Mouse (Mus musculus) liver, embryonic 16.5 days (tissue): ENCODE measurements around the gene Zfp120. TPM values are rescaled to one million over a fixed set of nuclear protein-coding genes. Genes with fewer than 3 reads are reported as not detected.
"Not testable (repeated sequence)": the region's sequence is repeated elsewhere in the genome, so short reads cannot be mapped to it uniquely, and the experiment has no call there.

Experiments used
- ATAC-seq: fragments of 200-750 bp; cut with Nextera tagmentation; 2 replicates; pipeline ENCODE4 v1.8.0; 2017; ENCODE audit warnings: low read depth, mild to moderate bottlenecking, moderate number of reproducible peaks, moderate library complexity
- H3K27ac ChIP-seq: fragments of 300-500 bp; sonication (generic); 2 replicates; pipeline ENCODE4 v1.5.1; 2014; ENCODE audit warnings: mild to moderate bottlenecking, low read length
- H3K27me3 ChIP-seq: fragments of 300-500 bp; sonication (generic); 2 replicates; pipeline ENCODE4 v1.6.1; 2014; ENCODE audit warnings: low read depth, low read length, mixed read lengths; ENCODE audit not compliant: control insufficient read depth, insufficient read depth
- H3K36me3 ChIP-seq: fragments of 300-500 bp; sonication (generic); 2 replicates; pipeline ENCODE4 v1.6.1; 2014; ENCODE audit warnings: mild to moderate bottlenecking; ENCODE audit not compliant: control insufficient read depth, insufficient read depth
- H3K4me1 ChIP-seq: fragments of 300-500 bp; sonication (generic); 2 replicates; pipeline ENCODE4 v1.6.1; 2014; ENCODE audit warnings: low read depth, low read length, mixed read lengths; ENCODE audit not compliant: control insufficient read depth
- H3K4me2 ChIP-seq: fragments of 300-500 bp; sonication (generic); 2 replicates; pipeline ENCODE4 v1.6.1; 2014; ENCODE audit warnings: low read depth, low read length, mixed read lengths
- H3K4me3 ChIP-seq: fragments of 300-500 bp; sonication (generic); 2 replicates; pipeline ENCODE4 v1.5.1; 2014; ENCODE audit warnings: low read depth, mild to moderate bottlenecking, low read length
- H3K9ac ChIP-seq: fragments of 300-500 bp; sonication (generic); 2 replicates; pipeline ENCODE4 v1.6.1; 2014; ENCODE audit warnings: low read depth, low read length
- H3K9me3 ChIP-seq: fragments of 300-500 bp; sonication (generic); replicated peaks from 2 replicates; pipeline ENCODE4 v1.6.1; 2016; ENCODE audit warnings: low read length; ENCODE audit not compliant: control insufficient read depth
- WGBS: fragments of 180-500 bp; shearing (Covaris S2); extraction: QIAGEN DNeasy Blood & Tissue Kit; methylation state at CpG from one replicate; pipeline ENCODE4 v1.1.7; 2014; ENCODE audit not compliant: insufficient replicate concordance; 5-methylcytosine and 5-hydroxymethylcytosine counted together
- polyA plus RNA-seq: library from polyadenylated mRNA; unstranded; fragments of >200 nt; fragmentation: Nextera tagmentation; extraction: Ambion mirVana; gene quantifications from 2 replicates; pipeline ENCODE4 v1.2.1, GENCODE M21; 2015

Gene Zfp120
- polyA plus RNA-seq, result 3.2 and 3.4 TPM in 2 replicates

DNA sequence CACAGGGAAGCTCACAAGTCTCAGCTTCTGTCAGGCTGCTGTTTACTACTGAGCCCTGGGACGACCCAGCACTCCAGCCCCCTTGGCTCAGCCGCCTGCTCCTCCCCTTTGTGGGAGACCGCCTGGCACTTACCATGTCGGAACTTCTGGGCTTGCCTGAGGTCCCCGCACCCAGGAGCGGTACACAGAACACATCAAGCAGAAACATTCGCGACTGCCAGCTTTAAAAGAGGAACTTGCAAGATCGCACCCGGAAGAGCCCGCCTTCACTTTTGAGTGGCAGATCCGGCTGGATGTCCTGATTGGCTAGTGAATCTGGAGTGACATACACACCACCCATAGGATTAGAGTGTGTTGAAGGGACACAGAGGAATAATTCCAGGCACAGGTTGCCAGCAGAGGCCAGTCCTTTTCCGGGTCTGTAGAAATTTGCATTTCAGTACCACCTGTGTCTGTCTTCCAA lies at the start of gene Zfp120:
TSS of gene Zfp120 (minus strand) at position 274 of the 463 bp plus-strand sequence.
- Histone ChIP-seq H3K9me3 (no peaks in the 10 kb centered on the region), H3K4me1 (no peaks in the 10 kb centered on the region; the same call in 1 of the 2 replicates), H3K9ac (peak within 1 kb of the TSS; percentile 78), H3K4me2 (peak within 1 kb of the TSS; percentile 58), H3K36me3 (no peaks in the 10 kb centered on the region), H3K4me3 (peak within 1 kb of the TSS; percentile 76), H3K27ac (peak within 1 kb of the TSS; percentile 54; the same call in 1 of the 2 replicates), H3K27me3 (no peaks in the 10 kb centered on the region)
- ATAC-seq, result peak; percentile 97
- under 1% methylated on average over 13 of the region's 13 CpGs for WGBS

- not testable (repeated sequence) for H3K4me1 ChIP-seq, H3K4me2 ChIP-seq, H3K27me3 ChIP-seq, ATAC-seq, H3K9me3 ChIP-seq, H3K27ac ChIP-seq, H3K36me3 ChIP-seq, H3K9ac ChIP-seq, H3K4me3 ChIP-seq
- 58% methylated on average over 7 of the region's 7 CpGs for WGBS
These were observed 45.1 kb upstream of the Zfp120 start, which contains the start of gene Gm14139 for GRCm38 (mm10) chr2:150181570-150181999. Gene Gm14139 (plus strand): TSS chr2:150181755.

GRCm38 (mm10) chr2:150181046-150181445 lies 44.5 kb upstream of the Zfp120 start:
- H3K27ac ChIP-seq, H3K36me3 ChIP-seq, H3K4me2 ChIP-seq, H3K9ac ChIP-seq, H3K27me3 ChIP-seq, H3K4me1 ChIP-seq, ATAC-seq, H3K4me3 ChIP-seq, H3K9me3 ChIP-seq: not testable (repeated sequence)

DNA sequence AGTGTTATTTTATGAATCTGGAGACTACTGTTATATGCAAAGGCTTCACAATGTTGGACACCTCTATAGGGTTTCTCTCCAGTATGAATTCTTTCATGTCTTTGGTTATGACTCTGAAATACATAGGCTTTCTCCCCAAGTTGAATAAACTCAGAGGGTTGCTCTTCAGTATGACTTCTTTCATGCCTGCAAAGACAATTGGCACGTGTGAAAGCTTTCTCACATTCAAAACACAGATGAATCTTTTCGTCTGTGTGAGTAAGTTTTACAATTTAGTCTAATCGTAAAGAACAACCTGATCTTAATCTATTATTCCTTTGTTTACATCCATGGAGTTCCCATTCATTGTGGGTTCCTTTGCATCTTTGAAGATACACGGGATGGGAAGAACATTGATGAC lies 43.1 kb upstream of the Zfp120 start, which contains the start of gene Gm10770:
TSS of gene Gm10770 (minus strand) at position 101 of the 400 bp plus-strand sequence.
- not testable (repeated sequence) for H3K4me1 ChIP-seq, H3K36me3 ChIP-seq, H3K27me3 ChIP-seq, H3K9me3 ChIP-seq, H3K4me2 ChIP-seq, ATAC-seq, H3K9ac ChIP-seq, H3K27ac ChIP-seq, H3K4me3 ChIP-seq
- WGBS, result 54% methylated on average over 4 of the region's 4 CpGs

GRCm38 (mm10) chr2:150173833-150174232 lies 37.3 kb upstream of the Zfp120 start:
- H3K9me3 ChIP-seq, result no peaks in the 10 kb centered on the region
- H3K4me3 ChIP-seq, result no peak overlapping the region
- H3K36me3 ChIP-seq, result no peaks in the 10 kb centered on the region
- H3K27me3 ChIP-seq, result no peaks in the 10 kb centered on the region
- no peak overlapping the region for H3K4me2 ChIP-seq
- no peak overlapping the region for H3K27ac ChIP-seq
- no peak overlapping the region for H3K9ac ChIP-seq
- ATAC-seq, result no peak
- no peaks in the 10 kb centered on the region for H3K4me1 ChIP-seq

DNA sequence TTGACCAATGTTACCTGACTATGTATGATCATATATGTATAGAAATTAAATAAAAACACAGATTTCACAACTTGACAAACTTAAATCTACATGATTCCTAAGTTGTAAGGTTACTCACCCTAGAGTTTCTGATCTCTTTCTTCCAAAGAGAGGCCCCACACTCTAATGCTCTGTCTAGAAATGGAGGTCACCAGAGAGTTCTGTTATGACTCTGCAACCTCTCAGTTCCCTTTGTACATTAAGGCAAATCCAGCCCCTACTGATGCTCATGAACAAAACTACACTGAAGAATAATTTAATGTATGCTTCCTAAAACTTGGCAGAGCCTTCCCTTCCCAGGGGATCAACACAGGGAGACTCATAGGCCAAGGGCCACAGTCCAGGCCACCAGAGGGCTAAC lies 30.2 kb upstream of the Zfp120 start:
- no peak overlapping the region for H3K4me3 ChIP-seq
- no peaks in the 10 kb centered on the region for H3K4me1 ChIP-seq
- no peaks in the 10 kb centered on the region for H3K36me3 ChIP-seq
- H3K27me3 ChIP-seq, result no peaks in the 10 kb centered on the region
- ATAC-seq, result no peak
- H3K27ac ChIP-seq, result no peak overlapping the region
- no peaks in the 10 kb centered on the region for H3K9me3 ChIP-seq
- H3K9ac ChIP-seq, result no peak overlapping the region
- no peak overlapping the region for H3K4me2 ChIP-seq

- no peak overlapping the region for H3K4me3 ChIP-seq
- WGBS, result 57% methylated on average over 2 of the region's 2 CpGs
- no peaks in the 10 kb centered on the region; the same call in 1 of the 2 replicates for H3K4me1 ChIP-seq
- no peaks in the 10 kb centered on the region for H3K9me3 ChIP-seq
- H3K4me2 ChIP-seq, result no peak overlapping the region
- H3K9ac ChIP-seq, result no peak overlapping the region
- ATAC-seq, result no peak
- H3K27me3 ChIP-seq, result no peaks in the 10 kb centered on the region
- no peak overlapping the region for H3K27ac ChIP-seq
- H3K36me3 ChIP-seq, result 0 out of 2 replicates have a peak, but pooled peaks cover 2% of the 10 kb centered on the region
These were observed 3.7 kb downstream of the Zfp120 start for GRCm38 (mm10) chr2:150132773-150133172.

- not testable (repeated sequence) for H3K27me3 ChIP-seq, H3K4me3 ChIP-seq, H3K4me1 ChIP-seq, H3K36me3 ChIP-seq, H3K4me2 ChIP-seq, H3K9ac ChIP-seq, H3K9me3 ChIP-seq, H3K27ac ChIP-seq
- peak; percentile 25 for ATAC-seq
- WGBS, result 43% methylated on average over 1 of the region's 1 CpGs
These were observed 4.5 kb downstream of the Zfp120 start for GRCm38 (mm10) chr2:150132002-150132401.

DNA sequence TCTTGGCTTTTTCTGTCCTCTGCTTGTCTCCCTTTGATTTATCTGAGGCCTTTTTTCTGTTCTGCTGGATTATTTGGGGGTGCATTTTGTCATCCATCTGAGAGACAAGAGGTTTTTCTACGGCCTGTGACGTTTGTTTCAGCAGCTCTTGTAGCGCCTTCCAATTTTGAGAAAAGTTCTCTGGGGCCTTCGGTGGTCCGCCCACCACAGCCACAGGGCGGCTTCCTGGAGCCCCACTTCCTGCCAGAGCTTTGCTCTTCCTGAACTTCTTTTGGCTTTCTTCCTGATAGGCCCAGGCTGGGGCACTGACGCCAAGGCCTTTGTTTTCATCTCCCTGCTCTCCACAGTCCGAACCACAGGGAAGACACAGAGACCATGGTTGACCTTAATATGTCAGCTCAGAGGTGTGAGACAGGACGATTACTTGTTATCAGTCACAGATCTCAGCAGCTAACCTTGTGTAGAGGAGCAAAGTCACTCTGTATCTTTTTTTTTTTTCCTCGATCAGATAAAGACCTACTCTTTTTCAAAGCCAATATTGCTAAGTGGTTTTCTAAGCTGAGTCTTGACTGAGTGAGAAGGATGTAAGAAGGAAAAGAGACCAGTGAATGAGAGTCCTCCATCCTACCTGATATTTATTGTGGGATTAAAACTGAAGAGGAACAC lies 25.1 kb downstream of the Zfp120 start:
- H3K4me2 ChIP-seq, result no peak overlapping the region
- no peaks in the 10 kb centered on the region for H3K9me3 ChIP-seq
- no peak overlapping the region for H3K27ac ChIP-seq
- 54% methylated on average over 10 of the region's 10 CpGs for WGBS
- no peaks in the 10 kb centered on the region for H3K27me3 ChIP-seq
- no peak overlapping the region for H3K9ac ChIP-seq
- ATAC-seq, result no peak
- no peak overlapping the region for H3K4me3 ChIP-seq
- H3K36me3 ChIP-seq, result peaks cover 8% of the 10 kb centered on the region
- no peaks in the 10 kb centered on the region for H3K4me1 ChIP-seq
